Mouse (Mus musculus): ENCODE results near the gene Ppig. TPM values are rescaled to one million over a fixed set of nuclear protein-coding genes. Genes with fewer than 3 reads are reported as not detected.
A peak's percentile ranks its signal among the peaks of the same experiment; 100 is the strongest.
"Not testable (repeated sequence)": the region's sequence is repeated elsewhere in the genome, so short reads cannot be mapped to it uniquely, and the experiment has no call there.

The Ppig gene
- polyA plus RNA-seq (2016; fragmentation: Nextera tagmentation; extraction: Ambion mirVana) = 140 and 174 TPM in 2 replicates

DNA sequence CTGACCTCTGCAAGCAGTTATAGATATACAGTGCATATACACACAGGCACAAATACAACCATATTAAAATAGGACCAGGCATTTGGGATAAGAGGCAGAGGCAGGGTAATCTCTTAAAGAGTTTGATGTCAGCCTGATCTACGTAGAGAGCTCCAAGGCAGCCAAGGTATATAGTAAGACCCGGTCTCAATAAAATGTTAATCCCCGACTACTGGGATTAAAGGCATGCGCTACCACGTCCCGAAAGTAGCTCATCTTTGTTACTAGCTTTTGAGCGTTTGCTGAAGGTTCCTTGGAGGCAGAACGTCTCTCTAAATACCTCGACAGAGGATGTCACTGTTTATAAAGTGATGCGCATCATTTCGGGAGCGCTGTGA is at the start of gene Ppig:
Gene Ppig, plus strand, starts transcription at position 273 of the 377 bp plus-strand sequence.
- Histone ChIP-seq H3K9me3 (replicated peaks) (no peaks in the 10 kb centered on the region), H3K4me2 (replicated peaks) (peak within 1 kb of the TSS; percentile 80), H3K27me3 (peaks cover 19% of the 10 kb centered on the region), H3K27ac (peak within 1 kb of the TSS; percentile 90), H3K4me1 (peaks cover 7% of the 10 kb centered on the region; the same call in 1 of the 2 replicates), H3K9ac (peak within 1 kb of the TSS; percentile 90), H3K36me3 (no peaks in the 10 kb centered on the region), H3K4me3 (peak within 1 kb of the TSS; percentile 97)
- WGBS = 6% methylated on average over 12 of the region's 12 CpGs
- ATAC-seq (ENCODE audit: low FRiP score) = peak; percentile 50

DNA sequence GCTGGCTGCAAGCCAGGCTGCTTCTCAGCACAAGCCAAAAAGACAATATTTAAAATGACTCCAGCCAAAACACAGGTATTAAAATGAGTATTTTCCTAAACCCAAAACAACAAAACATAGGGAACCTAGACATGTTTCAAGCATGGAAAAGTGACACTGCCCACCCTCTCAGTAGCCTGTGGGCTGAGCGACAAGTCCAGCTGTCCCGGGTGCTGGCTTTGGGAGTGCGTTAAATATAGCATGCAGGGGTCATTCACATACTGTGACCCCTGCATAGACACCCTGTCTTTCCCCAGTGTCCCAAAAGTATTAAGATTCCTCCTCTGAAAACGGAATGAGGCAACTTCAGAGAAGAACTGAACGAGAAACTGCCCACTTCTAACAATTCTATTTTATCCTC is 48.6 kb upstream of the Ppig start:
- Histone ChIP-seq H3K4me1 (no peaks in the 10 kb centered on the region), H3K36me3 (no peaks in the 10 kb centered on the region), H3K27me3 (no peaks in the 10 kb centered on the region), H3K4me3 (no peak overlapping the region), H3K27ac (no peak overlapping the region), H3K4me2 (replicated peaks) (no peak overlapping the region), H3K9ac (no peak overlapping the region), H3K9me3 (replicated peaks) (no peaks in the 10 kb centered on the region)
- ATAC-seq (ENCODE audit: low FRiP score) = no peak
- WGBS = 75% methylated on average over 5 of the region's 5 CpGs

- Histone ChIP-seq H3K9me3 (replicated peaks) (no peaks in the 10 kb centered on the region), H3K9ac (no peak overlapping the region), H3K27me3 (no peaks in the 10 kb centered on the region), H3K27ac (no peak overlapping the region), H3K4me2 (replicated peaks) (no peak overlapping the region), H3K4me3 (no peak overlapping the region), H3K4me1 (no peaks in the 10 kb centered on the region), H3K36me3 (0 out of 2 replicates have a peak, but pooled peaks cover 3% of the 10 kb centered on the region)
- ATAC-seq (ENCODE audit: low FRiP score) = no peak
- 72% methylated on average over 9 of the region's 9 CpGs for WGBS
These were observed 47.1 kb upstream of the Ppig start for GRCm38 (mm10) chr2:69675266-69675665.

DNA sequence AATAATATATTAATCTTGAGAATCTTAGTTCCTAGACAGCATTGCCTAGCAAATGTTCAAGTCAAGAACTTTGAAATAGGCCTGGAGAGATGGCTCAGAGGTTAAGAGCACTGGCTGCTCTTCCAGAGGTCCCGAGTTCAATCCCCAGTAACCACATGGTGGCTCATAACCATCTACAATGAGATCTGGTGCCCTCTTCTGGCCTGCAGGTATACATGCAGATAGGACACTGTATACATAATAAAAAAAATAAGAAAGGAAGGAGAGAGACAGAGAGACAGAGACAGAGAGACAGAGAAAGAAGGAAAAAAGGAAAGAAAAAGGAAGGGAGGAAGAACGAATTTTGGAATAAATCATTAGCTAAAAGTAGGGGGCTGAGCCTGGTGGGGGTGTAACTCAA is 45.6 kb upstream of the Ppig start:
- H3K36me3 ChIP-seq = 0 out of 2 replicates have a peak, but pooled peaks cover 4% of the 10 kb centered on the region
- H3K4me3 ChIP-seq = no peak overlapping the region
- 63% methylated on average over 2 of the region's 2 CpGs for WGBS
- H3K9ac ChIP-seq = no peak overlapping the region
- H3K27me3 ChIP-seq = no peaks in the 10 kb centered on the region
- ATAC-seq (ENCODE audit: low FRiP score) = no peak
- no peak overlapping the region for H3K4me2 ChIP-seq (replicated peaks)
- H3K9me3 ChIP-seq (replicated peaks) = no peaks in the 10 kb centered on the region
- no peaks in the 10 kb centered on the region for H3K4me1 ChIP-seq
- H3K27ac ChIP-seq = no peak overlapping the region

GRCm38 (mm10) chr2:69677215-69677614 is 45.1 kb upstream of the Ppig start:
- H3K36me3 ChIP-seq; H3K9me3 ChIP-seq (replicated peaks); H3K27me3 ChIP-seq; H3K9ac ChIP-seq; H3K4me3 ChIP-seq; ATAC-seq (ENCODE audit: low FRiP score); H3K4me1 ChIP-seq; H3K4me2 ChIP-seq (replicated peaks); H3K27ac ChIP-seq: not testable (repeated sequence)
- 82% methylated on average over 2 of the region's 2 CpGs for WGBS

DNA sequence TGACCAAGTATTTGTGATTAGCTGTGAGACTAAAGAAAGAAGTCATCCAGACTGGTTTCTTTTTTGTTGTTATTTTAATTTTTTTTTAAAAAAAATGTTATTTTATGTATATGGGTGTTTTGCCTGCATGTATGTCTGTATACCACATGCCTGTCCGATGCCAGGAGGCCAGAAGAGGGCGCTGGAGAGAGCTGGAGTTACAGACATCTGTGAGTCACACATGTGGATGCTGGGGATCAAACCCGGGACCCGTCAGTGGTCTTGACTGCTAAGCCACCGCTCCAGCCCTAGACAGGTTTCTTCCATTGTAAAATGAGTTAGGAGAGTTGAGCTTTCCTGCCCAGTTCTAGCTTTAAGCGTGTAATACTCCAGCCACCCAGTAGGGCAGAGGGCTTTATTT is 42.4 kb upstream of the Ppig start:
- Histone ChIP-seq H3K27ac (no peak overlapping the region), H3K4me2 (replicated peaks) (no peak overlapping the region), H3K27me3 (no peaks in the 10 kb centered on the region), H3K9ac (no peak overlapping the region), H3K4me1 (peaks cover 8% of the 10 kb centered on the region), H3K36me3 (0 out of 2 replicates have a peak, but pooled peaks cover 4% of the 10 kb centered on the region), H3K9me3 (replicated peaks) (no peaks in the 10 kb centered on the region), H3K4me3 (no peak overlapping the region)
- ATAC-seq (ENCODE audit: low FRiP score) = no peak
- 55% methylated on average over 6 of the region's 6 CpGs for WGBS

DNA sequence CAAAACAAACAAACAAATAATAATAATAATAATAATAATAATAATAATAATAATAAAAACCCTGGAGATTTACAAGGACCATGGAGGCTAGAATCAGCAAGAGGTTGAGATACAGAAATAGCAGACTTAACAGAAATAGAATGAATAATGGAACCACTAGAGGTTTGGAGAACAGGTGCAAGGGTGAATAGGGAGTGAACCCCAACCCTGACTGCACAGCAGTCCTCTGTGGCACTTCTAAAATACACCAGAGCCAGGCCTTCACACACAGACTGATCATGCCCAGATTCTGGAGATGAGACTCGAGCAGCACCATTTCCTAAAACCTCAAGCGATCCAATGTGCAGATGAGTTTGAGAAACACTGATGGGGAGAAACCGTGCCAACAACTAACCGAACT is 40.4 kb upstream of the Ppig start:
- Histone ChIP-seq H3K9me3 (replicated peaks) (no peaks in the 10 kb centered on the region), H3K9ac (no peak overlapping the region), H3K4me3 (no peak overlapping the region), H3K4me2 (replicated peaks) (no peak overlapping the region), H3K36me3 (peaks cover 12% of the 10 kb centered on the region; the same call in 1 of the 2 replicates), H3K27ac (no peak overlapping the region), H3K27me3 (no peaks in the 10 kb centered on the region), H3K4me1 (peaks cover 8% of the 10 kb centered on the region)
- no peak for ATAC-seq (ENCODE audit: low FRiP score)
- WGBS = 81% methylated on average over 4 of the region's 4 CpGs

GRCm38 (mm10) chr2:69683036-69683805 is 39.1 kb upstream of the Ppig start:
- H3K9ac ChIP-seq = no peak overlapping the region
- ATAC-seq (ENCODE audit: low FRiP score) = no peak
- 0 out of 2 replicates have a peak overlapping the region, but pooled peaks have one; percentile 17 for H3K27ac ChIP-seq
- peak overlapping the region; percentile 17; the same call in 1 of the 2 replicates for H3K4me2 ChIP-seq (replicated peaks)
- no peaks in the 10 kb centered on the region for H3K27me3 ChIP-seq
- no peaks in the 10 kb centered on the region for H3K9me3 ChIP-seq (replicated peaks)
- no peak overlapping the region for H3K4me3 ChIP-seq
- H3K36me3 ChIP-seq = peaks cover 17% of the 10 kb centered on the region; the same call in 1 of the 2 replicates
- H3K4me1 ChIP-seq = peaks cover 8% of the 10 kb centered on the region
- 36% methylated on average over 13 of the region's 13 CpGs for WGBS

DNA sequence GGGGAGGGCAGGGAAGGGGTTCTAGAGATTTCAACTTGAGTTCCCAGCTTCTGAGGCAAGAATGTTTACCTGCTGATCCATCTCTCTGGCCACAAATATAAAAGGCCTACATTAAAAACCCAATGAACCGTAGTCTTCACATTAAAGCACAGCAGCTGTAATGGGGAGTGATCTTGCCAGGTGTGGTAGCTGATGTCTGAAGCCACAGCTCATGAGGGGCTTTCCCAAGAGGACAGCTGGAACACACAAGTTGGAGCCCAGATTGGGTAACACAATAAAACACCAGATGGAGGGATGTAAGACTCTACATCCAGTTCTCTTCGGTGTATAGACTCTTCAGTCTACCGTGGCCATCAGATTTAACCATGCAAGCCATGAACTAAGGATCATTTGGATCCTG is 37.9 kb upstream of the Ppig start:
- H3K9ac ChIP-seq = no peak overlapping the region
- 89% methylated on average over 3 of the region's 3 CpGs for WGBS

DNA sequence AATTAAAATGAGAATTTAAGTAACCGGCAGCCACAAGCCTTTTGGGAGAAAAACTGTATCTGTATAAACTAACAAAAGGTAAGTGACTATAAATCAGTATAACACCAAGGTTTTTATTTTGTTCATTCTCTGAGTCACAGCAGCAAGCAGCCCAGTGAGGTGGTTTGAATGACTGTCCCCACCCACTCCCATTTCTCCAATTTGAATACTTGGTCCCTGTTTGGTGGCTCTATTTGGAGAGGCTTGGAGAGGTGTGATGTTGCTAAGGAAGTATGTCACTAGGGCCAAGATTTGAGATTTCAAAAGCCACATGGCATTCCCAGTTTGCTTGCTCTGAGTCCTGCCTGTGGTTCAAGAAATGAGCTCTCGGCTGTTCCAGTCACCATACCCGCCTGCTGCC is 32.1 kb upstream of the Ppig start:
- ATAC-seq (ENCODE audit: low FRiP score) = no peak
- no peak overlapping the region for H3K4me2 ChIP-seq (replicated peaks)
- H3K27me3 ChIP-seq = no peaks in the 10 kb centered on the region
- no peak overlapping the region for H3K27ac ChIP-seq
- peaks cover 65% of the 10 kb centered on the region for H3K36me3 ChIP-seq
- WGBS = 93% methylated on average over 3 of the region's 3 CpGs
- H3K4me1 ChIP-seq = no peaks in the 10 kb centered on the region
- no peaks in the 10 kb centered on the region for H3K9me3 ChIP-seq (replicated peaks)
- H3K9ac ChIP-seq = no peak overlapping the region
- no peak overlapping the region for H3K4me3 ChIP-seq

More for the DNA sequence above, 37.9 kb upstream of the Ppig start:
- peaks cover 24% of the 10 kb centered on the region for H3K36me3 ChIP-seq
- no peak overlapping the region for H3K27ac ChIP-seq
- H3K4me2 ChIP-seq (replicated peaks) = no peak overlapping the region
- no peaks in the 10 kb centered on the region for H3K27me3 ChIP-seq
- ATAC-seq (ENCODE audit: low FRiP score) = no peak
- peaks cover 8% of the 10 kb centered on the region for H3K4me1 ChIP-seq
- H3K9me3 ChIP-seq (replicated peaks) = no peaks in the 10 kb centered on the region
- H3K4me3 ChIP-seq = no peak overlapping the region

- Histone ChIP-seq H3K4me2 (replicated peaks) (no peak overlapping the region), H3K4me1 (no peaks in the 10 kb centered on the region), H3K9me3 (replicated peaks) (no peaks in the 10 kb centered on the region), H3K27me3 (no peaks in the 10 kb centered on the region), H3K9ac (no peak overlapping the region), H3K27ac (no peak overlapping the region), H3K36me3 (peaks cover 65% of the 10 kb centered on the region), H3K4me3 (no peak overlapping the region)
- no peak for ATAC-seq (ENCODE audit: low FRiP score)
- 91% methylated on average over 6 of the region's 6 CpGs for WGBS
These were observed 31.5 kb upstream of the Ppig start for GRCm38 (mm10) chr2:69690843-69691242.

DNA sequence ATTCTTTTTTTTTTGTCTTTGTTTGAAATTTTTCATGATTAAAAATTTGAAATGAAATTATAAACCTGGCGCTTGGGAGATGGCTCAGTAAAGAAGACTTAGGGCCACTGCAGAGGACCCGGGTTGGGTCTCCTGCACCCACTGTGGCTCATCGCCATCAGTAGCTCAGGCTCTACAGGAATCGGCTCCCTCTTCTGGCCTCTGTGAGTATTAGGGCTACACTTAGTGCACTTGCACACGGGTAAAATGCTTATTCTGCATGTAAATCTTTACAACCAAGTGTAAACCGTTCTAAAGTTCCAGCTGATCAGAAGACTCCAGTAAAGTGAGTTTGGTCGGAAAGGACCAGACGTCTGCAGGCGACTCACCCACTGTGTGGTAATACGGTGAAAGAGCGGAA is 28.8 kb upstream of the Ppig start:
- no peak for ATAC-seq (ENCODE audit: low FRiP score)

DNA sequence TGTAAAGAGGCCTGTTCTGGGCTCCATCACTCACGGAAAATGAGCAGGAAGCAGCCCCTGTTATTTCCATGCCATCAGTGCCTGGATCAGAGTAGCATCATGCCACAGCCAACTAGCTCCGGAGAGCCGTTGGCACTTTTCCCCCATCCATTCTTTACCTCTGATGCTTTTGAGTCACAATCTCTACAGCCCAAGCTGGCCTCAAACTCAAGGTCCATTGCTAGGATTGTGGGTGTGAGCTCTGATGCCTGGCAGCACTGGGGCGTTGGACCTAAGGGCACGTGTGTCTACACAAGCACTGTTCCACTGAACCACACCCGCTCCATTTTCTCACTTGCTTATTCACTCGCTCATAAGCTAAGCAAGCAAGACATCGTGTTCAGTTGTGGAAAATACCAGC is 21.9 kb upstream of the Ppig start:
- H3K4me1 ChIP-seq = no peaks in the 10 kb centered on the region
- ATAC-seq (ENCODE audit: low FRiP score) = no peak
- WGBS = 96% methylated on average over 8 of the region's 8 CpGs
- no peak overlapping the region for H3K4me3 ChIP-seq
- H3K36me3 ChIP-seq = peaks cover 47% of the 10 kb centered on the region
- no peak overlapping the region for H3K4me2 ChIP-seq (replicated peaks)
- no peak overlapping the region for H3K27ac ChIP-seq
- H3K27me3 ChIP-seq = no peaks in the 10 kb centered on the region
- H3K9me3 ChIP-seq (replicated peaks) = no peaks in the 10 kb centered on the region
- no peak overlapping the region for H3K9ac ChIP-seq

More for the DNA sequence above, 28.8 kb upstream of the Ppig start:
- Histone ChIP-seq H3K27me3 (no peaks in the 10 kb centered on the region), H3K4me2 (replicated peaks) (no peak overlapping the region), H3K4me3 (no peak overlapping the region), H3K4me1 (no peaks in the 10 kb centered on the region), H3K9me3 (replicated peaks) (no peaks in the 10 kb centered on the region), H3K9ac (no peak overlapping the region), H3K36me3 (peaks cover 57% of the 10 kb centered on the region), H3K27ac (no peak overlapping the region)
- WGBS = 91% methylated on average over 11 of the region's 11 CpGs

Data from hindbrain, embryonic 12.5 days (tissue).